Mouse (Mus musculus) forebrain, embryonic 15.5 days (tissue): ENCODE results near the gene Theg. TPM values are rescaled to one million over a fixed set of nuclear protein-coding genes. Genes with fewer than 3 reads are reported as not detected.

Experiments used
- ATAC-seq: fragments of 200-750 bp; cut with Nextera tagmentation; replicated peaks from 2 replicates; pipeline ENCODE4 v1.8.0; 2017; ENCODE audit warnings: mild to moderate bottlenecking, moderate TSS enrichment, moderate library complexity
- H3K27ac ChIP-seq: fragments of 300-500 bp; sonication (generic); replicated peaks from 2 replicates; pipeline ENCODE4 v1.5.1; 2015; ENCODE audit warnings: mild to moderate bottlenecking, inconsistent platforms
- H3K27me3 ChIP-seq: fragments of 300-500 bp; sonication (generic); 2 replicates; pipeline ENCODE4 v1.6.1; 2015; ENCODE audit warnings: inconsistent platforms
- H3K36me3 ChIP-seq: fragments of 300-500 bp; sonication (generic); 2 replicates; pipeline ENCODE4 v1.6.1; 2015; ENCODE audit warnings: mild to moderate bottlenecking, inconsistent platforms
- H3K4me1 ChIP-seq: fragments of 300-500 bp; sonication (generic); 2 replicates; pipeline ENCODE4 v1.6.1; 2015; ENCODE audit warnings: inconsistent platforms
- H3K4me2 ChIP-seq: fragments of 300-500 bp; sonication (generic); replicated peaks from 2 replicates; pipeline ENCODE4 v1.6.1; 2015; ENCODE audit warnings: mild to moderate bottlenecking, inconsistent platforms
- H3K4me3 ChIP-seq: fragments of 300-500 bp; sonication (generic); 2 replicates; pipeline ENCODE4 v1.5.1; 2015; ENCODE audit warnings: mild to moderate bottlenecking, inconsistent platforms
- H3K9ac ChIP-seq: fragments of 300-500 bp; sonication (generic); replicated peaks from 2 replicates; pipeline ENCODE4 v1.6.1; 2015; ENCODE audit warnings: mild to moderate bottlenecking, inconsistent platforms
- H3K9me3 ChIP-seq: fragments of 300-500 bp; sonication (generic); 2 replicates; pipeline ENCODE4 v1.6.1; 2016; ENCODE audit warnings: inconsistent platforms
- WGBS: fragments of 180-500 bp; shearing (Covaris S2); methylation state at CpG from one replicate; pipeline ENCODE4 v1.1.7; 2015; ENCODE audit warnings: mixed read lengths; 5-methylcytosine and 5-hydroxymethylcytosine counted together
- microRNA-seq: library from miRNA; unstranded; fragments of <30 nt; microRNA quantifications from one replicate; pipeline ENCODE4, GENCODE M21; 2016
- polyA plus RNA-seq: library from polyadenylated mRNA; unstranded; fragments of >200 nt; fragmentation: Nextera tagmentation; extraction: Ambion mirVana; gene quantifications from 2 replicates; pipeline ENCODE4 v1.2.1, GENCODE M21; 2015

The Theg gene
- polyA plus RNA-seq, 1 experiment from 2014 or later, result not detected

DNA sequence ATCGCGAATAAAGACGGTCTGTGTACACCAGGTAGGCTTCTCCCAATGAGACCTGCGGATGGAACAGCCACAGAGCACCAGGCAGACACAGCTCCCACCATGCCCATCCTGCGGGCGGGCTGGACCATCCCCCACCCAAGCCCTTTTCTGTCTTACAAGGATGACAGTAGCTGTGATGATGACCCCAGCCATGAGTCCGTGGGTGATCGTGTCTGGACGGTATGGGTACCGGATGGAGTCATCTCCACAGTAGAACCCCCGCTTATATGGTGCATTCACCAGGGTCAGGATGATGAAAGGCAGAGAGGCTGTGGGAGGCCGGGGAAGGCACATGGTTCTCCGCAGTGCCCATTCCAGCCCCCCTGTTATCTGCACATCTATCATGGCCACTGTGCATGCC lies 56.4 kb downstream of the Theg start:
- 95% methylated on average over 13 of the region's 13 CpGs for WGBS

DNA sequence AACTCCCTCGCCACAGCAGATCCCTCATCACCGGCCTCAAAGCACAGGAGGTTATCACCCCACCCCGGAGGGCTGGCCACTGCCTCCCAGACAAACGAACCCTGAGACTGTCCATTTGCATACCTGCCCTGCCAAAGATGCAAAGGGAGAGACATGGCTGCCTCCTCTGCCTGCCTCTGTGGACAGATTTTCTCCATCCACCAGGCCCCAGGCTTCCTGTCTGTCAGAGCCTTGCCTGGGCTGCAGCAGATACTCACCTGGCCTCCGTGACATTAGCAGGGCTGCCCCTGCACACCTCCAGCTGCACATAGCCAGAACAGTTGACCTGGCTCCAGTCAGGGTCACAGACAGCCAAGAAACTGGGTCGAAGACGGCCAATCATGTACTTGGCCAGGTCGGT lies 56.9 kb downstream of the Theg start:
- peaks cover 14% of the 10 kb centered on the region; the same call in 1 of the 2 replicates for H3K4me1 ChIP-seq
- ATAC-seq, result no peak
- H3K36me3 ChIP-seq, result no peaks in the 10 kb centered on the region
- 74% methylated on average over 8 of the region's 8 CpGs for WGBS
- H3K4me3 ChIP-seq, result no peak overlapping the region
- H3K4me2 ChIP-seq, result no peak overlapping the region
- no peak overlapping the region for H3K9ac ChIP-seq
- no peaks in the 10 kb centered on the region for H3K9me3 ChIP-seq
- H3K27me3 ChIP-seq, result no peaks in the 10 kb centered on the region
- no peak overlapping the region for H3K27ac ChIP-seq

More for the DNA sequence above, 56.4 kb downstream of the Theg start:
- ATAC-seq, result no peak
- no peaks in the 10 kb centered on the region for H3K27me3 ChIP-seq
- H3K9me3 ChIP-seq, result no peaks in the 10 kb centered on the region
- H3K4me3 ChIP-seq, result no peak overlapping the region
- no peak overlapping the region for H3K27ac ChIP-seq
- peaks cover 14% of the 10 kb centered on the region; the same call in 1 of the 2 replicates for H3K4me1 ChIP-seq
- no peak overlapping the region for H3K9ac ChIP-seq
- no peaks in the 10 kb centered on the region for H3K36me3 ChIP-seq
- H3K4me2 ChIP-seq, result no peak overlapping the region

GRCm38 (mm10) chr10:79528081-79528480 lies 59.0 kb downstream of the Theg start:
- Histone ChIP-seq H3K9ac (no peak overlapping the region), H3K4me3 (no peak overlapping the region), H3K4me2 (no peak overlapping the region), H3K36me3 (no peaks in the 10 kb centered on the region), H3K27me3 (no peaks in the 10 kb centered on the region), H3K4me1 (peaks cover 5% of the 10 kb centered on the region; the same call in 1 of the 2 replicates), H3K27ac (no peak overlapping the region), H3K9me3 (no peaks in the 10 kb centered on the region)
- ATAC-seq, result no peak
- WGBS, result 80% methylated on average over 3 of the region's 3 CpGs

GRCm38 (mm10) chr10:79527453-79527845 lies 59.7 kb downstream of the Theg start:
- Histone ChIP-seq H3K9ac (no peak overlapping the region), H3K27me3 (no peaks in the 10 kb centered on the region), H3K27ac (no peak overlapping the region), H3K4me1 (no peaks in the 10 kb centered on the region), H3K4me2 (no peak overlapping the region), H3K4me3 (no peak overlapping the region), H3K36me3 (no peaks in the 10 kb centered on the region), H3K9me3 (no peaks in the 10 kb centered on the region)
- 85% methylated on average over 6 of the region's 6 CpGs for WGBS
- ATAC-seq, result no peak

DNA sequence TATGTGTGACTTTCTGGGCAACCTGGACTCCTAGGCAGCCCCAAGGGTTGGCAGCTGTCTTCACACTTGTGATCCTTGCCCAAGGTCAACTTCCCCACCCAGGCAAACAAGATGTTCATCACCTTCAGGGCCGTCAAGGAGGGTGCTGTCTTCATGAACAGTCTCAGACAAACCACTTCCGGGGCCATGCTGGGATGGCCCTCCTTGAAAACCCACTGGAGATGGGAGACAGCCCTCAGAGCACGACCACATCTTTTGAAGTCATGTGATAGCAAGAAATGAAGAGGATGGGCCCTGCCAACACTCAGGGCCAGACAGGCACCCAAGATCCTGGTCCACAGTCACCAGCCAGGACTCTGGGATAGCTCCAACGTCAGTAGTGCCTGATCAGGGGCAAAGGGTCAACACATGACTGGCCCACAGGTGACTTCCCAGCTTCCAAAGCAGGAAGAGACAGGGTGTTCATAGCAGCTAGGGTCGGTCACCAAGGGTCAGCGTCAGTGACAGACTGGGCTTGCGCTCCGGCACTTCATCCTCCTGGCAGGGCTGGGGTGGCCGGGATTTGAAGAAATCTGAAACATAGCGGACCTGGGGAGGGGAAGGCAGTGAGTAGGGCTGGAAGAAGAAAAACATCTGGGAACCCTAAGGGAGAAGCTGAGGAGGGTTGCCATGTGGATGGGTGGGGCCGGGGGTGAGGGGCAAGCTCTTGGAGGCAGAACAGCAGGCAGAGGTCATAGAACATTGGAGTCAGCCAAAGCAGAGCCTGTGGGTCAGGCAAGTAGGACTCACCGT lies 60.3 kb downstream of the Theg start:
- Histone ChIP-seq H3K27me3 (no peaks in the 10 kb centered on the region), H3K9ac (no peak overlapping the region), H3K4me3 (no peak overlapping the region), H3K27ac (no peak overlapping the region), H3K4me1 (no peaks in the 10 kb centered on the region), H3K4me2 (no peak overlapping the region), H3K9me3 (no peaks in the 10 kb centered on the region), H3K36me3 (no peaks in the 10 kb centered on the region)
- no peak for ATAC-seq
- 89% methylated on average over 12 of the region's 12 CpGs for WGBS

Small RNA genes lying within 50 kb of the gene (microRNA-seq; reads per million reads assigned to microRNA genes)
- gene Mir6909, result not detected

Other genes with a start within 250 kb of the Theg start
- not detected in 2 replicates for gene Vmn2r82, start 230.8 kb downstream of the Theg start, polyA plus RNA-seq
- gene Vmn2r83, start 118.6 kb downstream of the Theg start, polyA plus RNA-seq, result not detected in 2 replicates
- gene Plpp2, start 53.5 kb downstream of the Theg start, polyA plus RNA-seq, result 8.8 and 10.7 TPM in 2 replicates
- gene Mier2, start 32.1 kb downstream of the Theg start, polyA plus RNA-seq, result 60.1 and 61.7 TPM in 2 replicates
- 0.22 and 0.27 TPM in 2 replicates for gene C2cd4c, start 26.7 kb upstream of the Theg start, polyA plus RNA-seq
- gene Shc2, start 50.6 kb upstream of the Theg start, polyA plus RNA-seq, result 15.1 and 15.3 TPM in 2 replicates
- gene Odf3l2, start 58.4 kb upstream of the Theg start, polyA plus RNA-seq, result 0.32 TPM in 1 of 2 replicates, not detected in the other
- 0.95 and 1.3 TPM in 2 replicates for gene Madcam1, start 77.2 kb upstream of the Theg start, polyA plus RNA-seq
- 80.0 and 83.6 TPM in 2 replicates for gene Tpgs1, start 82.0 kb upstream of the Theg start, polyA plus RNA-seq
- gene Cdc34, start 94.9 kb upstream of the Theg start, polyA plus RNA-seq, result 75.7 and 81.2 TPM in 2 replicates
- 2.0 and 2.3 TPM in 2 replicates for gene Gzmm, start 101.7 kb upstream of the Theg start, polyA plus RNA-seq
- 689 and 728 TPM in 2 replicates for gene Bsg, start 117.2 kb upstream of the Theg start, polyA plus RNA-seq
- gene Hcn2, start 129.3 kb upstream of the Theg start, polyA plus RNA-seq, result 0.64 and 0.69 TPM in 2 replicates
- gene Polrmt, start 159.2 kb upstream of the Theg start, polyA plus RNA-seq, result 43.7 and 44.0 TPM in 2 replicates
- 0.69 and 0.72 TPM in 2 replicates for gene Fgf22, start 167.7 kb upstream of the Theg start, polyA plus RNA-seq
- 94.9 and 108 TPM in 2 replicates for gene Rnf126, start 179.6 kb upstream of the Theg start, polyA plus RNA-seq
- 0.83 and 0.84 TPM in 2 replicates for gene Fstl3, start 189.9 kb upstream of the Theg start, polyA plus RNA-seq
- gene Prss57, start 203.6 kb upstream of the Theg start, polyA plus RNA-seq, result 0.25 and 0.43 TPM in 2 replicates
- 317 and 325 TPM in 2 replicates for gene Palm, start 206.2 kb upstream of the Theg start, polyA plus RNA-seq
- 0.66 and 0.68 TPM in 2 replicates for gene Misp, start 233.7 kb upstream of the Theg start, polyA plus RNA-seq